Mouse (Mus musculus) left cerebral cortex, postnatal 25 days (tissue): ENCODE results near the gene Lingo4. TPM values are rescaled to one million over a fixed set of nuclear protein-coding genes. Genes with fewer than 3 reads are reported as not detected.

Experiments used
- DNase-seq, 2 experiments: peaks; one replicate each; pipeline ENCODE4 v3.0.0; 2022; ENCODE audit warnings: low spot score in 2 of 2, mixed read lengths in 1 of 2
- intact Hi-C: fragments of 180-260 bp; cut with DNase I; formaldehyde crosslinking; loops from one replicate; pipeline ENCODE4 v1.15.1; 2025
- total RNA-seq, 2 experiments: library from RNA; stranded (reverse); gene quantifications; 2 replicates each; pipeline ENCODE4 v1.2.3; 2021

Gene Lingo4
- 1 to 10 TPM in 1 of 2 experiments, under 1 TPM in 1; 0.87 to 1.4 TPM for total RNA-seq

GRCm38 (mm10) chr3:94398217-94398616 is at the start of gene Lingo4:
Lingo4 (plus strand) TSS chr3:94398517.
- intact Hi-C loops = no loop called here
- DNase-seq = no peak

GRCm38 (mm10) chr3:94360812-94361211 is 37.5 kb upstream of the Lingo4 start:
- intact Hi-C loops = no loop called here
- DNase-seq = peak; percentile 30 to 66

- intact Hi-C loops = no loop called here
- DNase-seq = no peak
Measured at GRCm38 (mm10) chr3:94362138-94362537, 36.2 kb upstream of the Lingo4 start, which contains the start of gene C2cd4d. C2cd4d (plus strand) TSS chr3:94362438.

- intact Hi-C loops = no loop called here
Measured at GRCm38 (mm10) chr3:94363291-94364153, 34.8 kb upstream of the Lingo4 start.

GRCm38 (mm10) chr3:94364154-94364526 is 34.2 kb upstream of the Lingo4 start:
- no peak for DNase-seq
- intact Hi-C loops = no loop called here

More at GRCm38 (mm10) chr3:94363291-94364153, 34.8 kb upstream of the Lingo4 start:
- DNase-seq = peak; percentile 25 to 46

- peak; percentile 83 to 88 for DNase-seq
- intact Hi-C loops = loop anchor here (2.0 to 5.0 kb wide), 5 partner anchors 46 to 536 kb away; partner anchors contain the start of genes Mrpl9, Oaz3 and Tdrkh
Measured at GRCm38 (mm10) chr3:94366761-94367160, 31.6 kb upstream of the Lingo4 start.

- DNase-seq = no peak
- intact Hi-C loops = loop anchor here (2.0 to 5.0 kb wide), 5 partner anchors 45 to 535 kb away; partner anchors contain the start of genes Mrpl9, Oaz3 and Tdrkh
Measured at GRCm38 (mm10) chr3:94367511-94367910, 30.8 kb upstream of the Lingo4 start.

GRCm38 (mm10) chr3:94368631-94369030 is 29.7 kb upstream of the Lingo4 start:
- DNase-seq = no peak
- intact Hi-C loops = loop anchor here (5.0 kb wide), 3 partner anchors 74 to 234 kb away; partner anchors contain the start of genes Mrpl9 and Oaz3

GRCm38 (mm10) chr3:94369709-94370108 is 28.6 kb upstream of the Lingo4 start:
- intact Hi-C loops = loop anchor here (5.0 kb wide), 3 partner anchors 73 to 233 kb away; partner anchors contain the start of genes Mrpl9 and Oaz3

GRCm38 (mm10) chr3:94371637-94372036 is 26.7 kb upstream of the Lingo4 start:
- intact Hi-C loops = no loop called here
- no peak for DNase-seq

More at GRCm38 (mm10) chr3:94369709-94370108, 28.6 kb upstream of the Lingo4 start:
- DNase-seq = no peak

GRCm38 (mm10) chr3:94372038-94372437 is 26.3 kb upstream of the Lingo4 start:
- no peak for DNase-seq
- intact Hi-C loops = no loop called here

- DNase-seq = no peak
- intact Hi-C loops = no loop called here
Measured at GRCm38 (mm10) chr3:94372641-94373040, 25.7 kb upstream of the Lingo4 start, which contains the start of gene Rorc. Rorc (plus strand) TSS chr3:94372794.

- intact Hi-C loops = no loop called here
- peak in 1 of 2 experiments; percentile 26 for DNase-seq
Measured at GRCm38 (mm10) chr3:94373090-94373489, 25.2 kb upstream of the Lingo4 start.

GRCm38 (mm10) chr3:94373597-94374011 is 24.7 kb upstream of the Lingo4 start:
- no peak for DNase-seq
- intact Hi-C loops = no loop called here

- intact Hi-C loops = no loop called here
- no peak for DNase-seq
Measured at GRCm38 (mm10) chr3:94374636-94375035, 23.7 kb upstream of the Lingo4 start.

- intact Hi-C loops = no loop called here
- no peak for DNase-seq
Measured at GRCm38 (mm10) chr3:94375146-94375545, 23.2 kb upstream of the Lingo4 start.

GRCm38 (mm10) chr3:94375861-94376260 is 22.5 kb upstream of the Lingo4 start:
- intact Hi-C loops = no loop called here
- DNase-seq = no peak

- intact Hi-C loops = no loop called here
- DNase-seq = no peak
Measured at GRCm38 (mm10) chr3:94377028-94377923, 21.0 kb upstream of the Lingo4 start.

- DNase-seq = peak in 1 of 2 experiments; percentile 61
Measured at GRCm38 (mm10) chr3:94379831-94380510, 18.3 kb upstream of the Lingo4 start.

More at GRCm38 (mm10) chr3:94379831-94380510, 18.3 kb upstream of the Lingo4 start:
- intact Hi-C loops = no loop called here
